Mouse (Mus musculus) limb, embryonic 12.5 days (tissue): ENCODE measurements at regions not wholly inside any gene's neighbourhood (a gene's known extent, or its start where the extent isn't known, plus 50 kb on each side); places are given as distances from the start of the nearest gene placed in this dataset.
"Not testable (repeated sequence)": the region's sequence is repeated elsewhere in the genome, so short reads cannot be mapped to it uniquely, and the experiment has no call there.

Experiments used
- ATAC-seq: fragments of 200-750 bp; cut with Nextera tagmentation; 2 replicates; pipeline ENCODE4 v1.8.0; 2017; ENCODE audit warnings: low read depth, moderate TSS enrichment; ENCODE audit not compliant: insufficient number of reproducible peaks, insufficient read depth, low FRiP score, low TSS enrichment
- H3K27ac ChIP-seq: fragments of 300-500 bp; sonication (generic); 2 replicates; pipeline ENCODE4 v1.5.1; 2016; ENCODE audit warnings: mild to moderate bottlenecking, moderate library complexity
- H3K27me3 ChIP-seq: fragments of 300-500 bp; sonication (generic); 2 replicates; pipeline ENCODE4 v1.6.1; 2016; ENCODE audit warnings: mild to moderate bottlenecking, moderate library complexity
- H3K36me3 ChIP-seq: fragments of 300-500 bp; sonication (generic); 2 replicates; pipeline ENCODE4 v1.6.1; 2016; ENCODE audit warnings: mild to moderate bottlenecking, moderate library complexity
- H3K4me1 ChIP-seq: fragments of 300-500 bp; sonication (generic); replicated peaks from 2 replicates; pipeline ENCODE4 v1.6.1; 2016
- H3K4me2 ChIP-seq: fragments of 300-500 bp; sonication (generic); 2 replicates; pipeline ENCODE4 v1.6.1; 2016; ENCODE audit warnings: mild to moderate bottlenecking, moderate library complexity
- H3K4me3 ChIP-seq: fragments of 300-500 bp; sonication (generic); replicated peaks from 2 replicates; pipeline ENCODE4 v1.5.1; 2016; ENCODE audit warnings: mild to moderate bottlenecking
- H3K9ac ChIP-seq: fragments of 300-500 bp; sonication (generic); replicated peaks from 2 replicates; pipeline ENCODE4 v1.6.1; 2016; ENCODE audit warnings: mild to moderate bottlenecking, moderate library complexity
- H3K9me3 ChIP-seq: fragments of 300-500 bp; sonication (generic); 2 replicates; pipeline ENCODE4 v1.6.1; 2016; ENCODE audit warnings: mild to moderate bottlenecking, moderate library complexity
- WGBS: fragments of 180-500 bp; shearing (Covaris S2); methylation state at CpG from one replicate; pipeline ENCODE4 v1.1.7; 2016; 5-methylcytosine and 5-hydroxymethylcytosine counted together

- ATAC-seq: no peak
- no peak overlapping the region for H3K4me3 ChIP-seq
- H3K4me2 ChIP-seq: no peak overlapping the region
- H3K36me3 ChIP-seq: no peaks in the 10 kb centered on the region
- no peaks in the 10 kb centered on the region for H3K27me3 ChIP-seq
- no peak overlapping the region for H3K27ac ChIP-seq
- no peak overlapping the region for H3K9ac ChIP-seq
- no peaks in the 10 kb centered on the region for H3K9me3 ChIP-seq
- 60% methylated on average over 9 of the region's 9 CpGs for WGBS
- H3K4me1 ChIP-seq: no peaks in the 10 kb centered on the region
These were observed 178.9 kb upstream of the Myt1l start for GRCm38 (mm10) chr12:29349146-29349850.

- 49% methylated on average over 10 of the region's 11 CpGs for WGBS
- Histone ChIP-seq H3K4me3 (no peak overlapping the region), H3K9ac (no peak overlapping the region), H3K4me2 (no peak overlapping the region), H3K4me1 (peaks cover 6% of the 10 kb centered on the region), H3K27ac (no peak overlapping the region), H3K36me3 (no peaks in the 10 kb centered on the region), H3K9me3 (no peaks in the 10 kb centered on the region), H3K27me3 (0 out of 2 replicates have a peak, but pooled peaks cover 4% of the 10 kb centered on the region)
- no peak for ATAC-seq
These were observed 174.2 kb upstream of the Myt1l start for GRCm38 (mm10) chr12:29353777-29354496.

- Histone ChIP-seq H3K9ac (no peak overlapping the region), H3K4me3 (no peak overlapping the region), H3K27me3 (0 out of 2 replicates have a peak, but pooled peaks cover 4% of the 10 kb centered on the region), H3K4me2 (no peak overlapping the region), H3K36me3 (no peaks in the 10 kb centered on the region), H3K9me3 (no peaks in the 10 kb centered on the region), H3K27ac (no peak overlapping the region), H3K4me1 (peaks cover 6% of the 10 kb centered on the region)
- ATAC-seq: no peak
- WGBS: 28% methylated on average over 6 of the region's 6 CpGs
These were observed 173.4 kb upstream of the Myt1l start for GRCm38 (mm10) chr12:29354816-29355215.

- Histone ChIP-seq H3K9me3 (no peaks in the 10 kb centered on the region), H3K4me2 (no peak overlapping the region; the same call in 1 of the 2 replicates), H3K4me3 (no peak overlapping the region), H3K36me3 (no peaks in the 10 kb centered on the region), H3K4me1 (peaks cover 6% of the 10 kb centered on the region), H3K27ac (0 out of 2 replicates have a peak overlapping the region, but pooled peaks have one; percentile 29), H3K27me3 (0 out of 2 replicates have a peak, but pooled peaks cover 4% of the 10 kb centered on the region), H3K9ac (no peak overlapping the region)
- peak; percentile 52; the same call in 1 of the 2 replicates for ATAC-seq
- 18% methylated on average over 11 of the region's 11 CpGs for WGBS
These were observed 171.3 kb upstream of the Myt1l start for GRCm38 (mm10) chr12:29356681-29357397.

- ATAC-seq: no peak
- H3K27me3 ChIP-seq: 0 out of 2 replicates have a peak, but pooled peaks cover 4% of the 10 kb centered on the region
- no peak overlapping the region for H3K4me2 ChIP-seq
- H3K4me3 ChIP-seq: no peak overlapping the region
- H3K4me1 ChIP-seq: peaks cover 6% of the 10 kb centered on the region
- H3K9me3 ChIP-seq: no peaks in the 10 kb centered on the region
- no peaks in the 10 kb centered on the region for H3K36me3 ChIP-seq
- H3K27ac ChIP-seq: no peak overlapping the region
- H3K9ac ChIP-seq: no peak overlapping the region
- WGBS: 89% methylated on average over 6 of the region's 6 CpGs
These were observed 166.9 kb upstream of the Myt1l start for GRCm38 (mm10) chr12:29361236-29361635.

- not testable (repeated sequence) for H3K9me3 ChIP-seq, ATAC-seq, H3K4me3 ChIP-seq, H3K27me3 ChIP-seq, H3K27ac ChIP-seq, H3K9ac ChIP-seq, H3K36me3 ChIP-seq
- Histone ChIP-seq H3K4me1 (peaks cover 13% of the 10 kb centered on the region; the same call in 1 of the 2 replicates), H3K4me2 (peak overlapping the region; percentile 50)
- 60% methylated on average over 3 of the region's 3 CpGs for WGBS
These were observed 160.5 kb upstream of the Myt1l start for GRCm38 (mm10) chr12:29367741-29368106.

GRCm38 (mm10) chr12:29368107-29368819 lies 159.9 kb upstream of the Myt1l start:
- H3K4me3 ChIP-seq: no peak overlapping the region; the same call in 1 of the 2 replicates
- H3K36me3 ChIP-seq: no peaks in the 10 kb centered on the region
- 0 out of 2 replicates have a peak, but pooled peaks cover 4% of the 10 kb centered on the region for H3K27me3 ChIP-seq
- no peak for ATAC-seq
- H3K4me2 ChIP-seq: peak overlapping the region; percentile 50
- 25% methylated on average over 19 of the region's 19 CpGs for WGBS
- H3K9ac ChIP-seq: no peak overlapping the region
- H3K9me3 ChIP-seq: no peaks in the 10 kb centered on the region
- H3K27ac ChIP-seq: no peak overlapping the region
- peaks cover 13% of the 10 kb centered on the region; the same call in 1 of the 2 replicates for H3K4me1 ChIP-seq

- Histone ChIP-seq H3K4me2 (peak overlapping the region; percentile 50), H3K27ac (no peak overlapping the region), H3K9me3 (no peaks in the 10 kb centered on the region), H3K4me3 (no peak overlapping the region), H3K27me3 (0 out of 2 replicates have a peak, but pooled peaks cover 4% of the 10 kb centered on the region), H3K4me1 (peaks cover 13% of the 10 kb centered on the region; the same call in 1 of the 2 replicates), H3K36me3 (no peaks in the 10 kb centered on the region), H3K9ac (no peak overlapping the region)
- 41% methylated on average over 5 of the region's 5 CpGs for WGBS
- ATAC-seq: no peak
These were observed 159.4 kb upstream of the Myt1l start for GRCm38 (mm10) chr12:29368820-29369175.

- H3K9ac ChIP-seq: no peak overlapping the region
- 86% methylated on average over 5 of the region's 5 CpGs for WGBS
- no peak for ATAC-seq
- H3K27ac ChIP-seq: no peak overlapping the region
- no peak overlapping the region for H3K4me2 ChIP-seq
- no peak overlapping the region for H3K4me3 ChIP-seq
- H3K4me1 ChIP-seq: no peaks in the 10 kb centered on the region
- no peaks in the 10 kb centered on the region for H3K27me3 ChIP-seq
- no peaks in the 10 kb centered on the region for H3K36me3 ChIP-seq
- no peaks in the 10 kb centered on the region for H3K9me3 ChIP-seq
These were observed 136.4 kb upstream of the Myt1l start for GRCm38 (mm10) chr12:29391756-29392155.

- H3K27ac ChIP-seq: no peak overlapping the region
- no peaks in the 10 kb centered on the region for H3K9me3 ChIP-seq
- no peaks in the 10 kb centered on the region for H3K36me3 ChIP-seq
- no peaks in the 10 kb centered on the region for H3K4me1 ChIP-seq
- no peak for ATAC-seq
- WGBS: 74% methylated on average over 1 of the region's 1 CpGs
- no peak overlapping the region for H3K9ac ChIP-seq
- no peaks in the 10 kb centered on the region for H3K27me3 ChIP-seq
- H3K4me3 ChIP-seq: no peak overlapping the region
- H3K4me2 ChIP-seq: no peak overlapping the region
These were observed 133.9 kb upstream of the Myt1l start for GRCm38 (mm10) chr12:29394271-29394670.
